Mouse (Mus musculus) thymus, adult 2 months (tissue): Measurements from ENCODE around the gene Dnaaf5. TPM values are rescaled to one million over a fixed set of nuclear protein-coding genes. Genes with fewer than 3 reads are reported as not detected.

ENCODE experiments used
- DNase-seq: peaks from one replicate; pipeline ENCODE4 v3.0.0; 2021
- H3K27ac ChIP-seq: fragments of 200-500 bp; 2 replicates; pipeline ENCODE4 v1.5.1; 2012; ENCODE audit warnings: low read length, control low read depth; ENCODE audit not compliant: control insufficient read depth, insufficient read depth
- H3K27me3 ChIP-seq: fragments of 200-500 bp; 2 replicates; pipeline ENCODE4 v1.6.1; 2012; ENCODE audit warnings: mild to moderate bottlenecking, low read length, moderate library complexity, mixed read lengths; ENCODE audit not compliant: control insufficient read depth, insufficient read depth
- H3K36me3 ChIP-seq: fragments of 200-500 bp; 2 replicates; pipeline ENCODE4 v1.6.1; 2012; ENCODE audit warnings: mild to moderate bottlenecking, low read length, moderate library complexity; ENCODE audit not compliant: control insufficient read depth, insufficient read depth
- H3K4me1 ChIP-seq: fragments of 200-500 bp; replicated peaks from 2 replicates; pipeline ENCODE4 v1.6.1; 2012; ENCODE audit warnings: low read length; ENCODE audit not compliant: control insufficient read depth, insufficient read depth
- H3K4me3 ChIP-seq: fragments of 200-500 bp; 2 replicates; pipeline ENCODE4 v1.5.1; 2012; ENCODE audit warnings: mild to moderate bottlenecking, low read length, control low read depth, moderate library complexity; ENCODE audit not compliant: control insufficient read depth, insufficient read depth
- CTCF ChIP-seq: fragments of 200-500 bp; IDR thresholded peaks from 2 replicates; pipeline ENCODE4 v1.5.1; 2012; ENCODE audit warnings: mild to moderate bottlenecking, control low read depth, low read length, moderate library complexity, borderline replicate concordance; ENCODE audit not compliant: control insufficient read depth, poor library complexity, insufficient read depth; ENCODE audit errors: extremely low read depth
- POLR2A ChIP-seq: fragments of 200-500 bp; IDR thresholded peaks from 2 replicates; pipeline ENCODE4 v1.6.1; 2012; ENCODE audit warnings: mild to moderate bottlenecking, low read length, control low read depth, moderate library complexity; ENCODE audit not compliant: control insufficient read depth, poor library complexity, insufficient read depth; ENCODE audit errors: extremely low read depth
- WGBS: fragments of 180-500 bp; shearing (Covaris S2); methylation state at CpG from one replicate; pipeline ENCODE4 v1.1.7; 2018; 5-methylcytosine and 5-hydroxymethylcytosine counted together
- polyA plus RNA-seq: library from polyadenylated mRNA; depleted of rRNA; stranded (reverse); fragments of >200 nt; gene quantifications from 2 replicates; pipeline ENCODE4 v1.2.3, GENCODE M21; 2012

The Dnaaf5 gene
- polyA plus RNA-seq, 1 experiment: 50.5 TPM

- Histone ChIP-seq H3K4me1 (no peaks in the 10 kb centered on the region), H3K27ac (no peak overlapping the region), H3K4me3 (no peak overlapping the region), H3K36me3 (peaks cover 25% of the 10 kb centered on the region), H3K27me3 (no peaks in the 10 kb centered on the region)
- WGBS: 98% methylated on average over 5 of the region's 5 CpGs
- no peak for DNase-seq
- TF ChIP-seq POLR2A: no peak
- no peak for TF ChIP-seq CTCF
These were observed 39.7 kb downstream of the Dnaaf5 start for GRCm38 (mm10) chr5:139189726-139190125.

GRCm38 (mm10) chr5:139190958-139191357, 40.9 kb downstream of the Dnaaf5 start:
- DNase-seq: no peak
- 85% methylated on average over 5 of the region's 5 CpGs for WGBS

GRCm38 (mm10) chr5:139198779-139199178, 48.8 kb downstream of the Dnaaf5 start:
- no peaks in the 10 kb centered on the region for H3K27me3 ChIP-seq
- no peaks in the 10 kb centered on the region for H3K36me3 ChIP-seq
- DNase-seq: no peak
- peaks cover 28% of the 10 kb centered on the region for H3K4me1 ChIP-seq
- WGBS: 97% methylated on average over 3 of the region's 3 CpGs
- H3K27ac ChIP-seq: no peak overlapping the region
- TF ChIP-seq POLR2A (no peak), CTCF (no peak)
- H3K4me3 ChIP-seq: no peak overlapping the region

More at GRCm38 (mm10) chr5:139190958-139191357, 40.9 kb downstream of the Dnaaf5 start:
- Histone ChIP-seq H3K4me3 (no peak overlapping the region), H3K4me1 (no peaks in the 10 kb centered on the region), H3K27ac (no peak overlapping the region), H3K27me3 (no peaks in the 10 kb centered on the region), H3K36me3 (peaks cover 13% of the 10 kb centered on the region)
- TF ChIP-seq POLR2A: no peak
- TF ChIP-seq CTCF: no peak

GRCm38 (mm10) chr5:139199636-139199994, 49.6 kb downstream of the Dnaaf5 start:
- TF ChIP-seq CTCF (no peak), POLR2A (no peak)
- H3K4me3 ChIP-seq: no peak overlapping the region
- no peaks in the 10 kb centered on the region for H3K36me3 ChIP-seq
- DNase-seq: no peak
- no peaks in the 10 kb centered on the region for H3K27me3 ChIP-seq
- 0 out of 2 replicates have a peak overlapping the region, but pooled peaks have one; percentile 5 for H3K27ac ChIP-seq
- peaks cover 28% of the 10 kb centered on the region for H3K4me1 ChIP-seq
- 50% methylated on average over 2 of the region's 2 CpGs for WGBS

- no peaks in the 10 kb centered on the region for H3K27me3 ChIP-seq
- H3K4me3 ChIP-seq: peak within 1 kb of the TSS; percentile 68
- 0 out of 2 replicates have a peak within 1 kb of the TSS, but pooled peaks have one; percentile 5 for H3K27ac ChIP-seq
- H3K36me3 ChIP-seq: no peaks in the 10 kb centered on the region
- peaks cover 28% of the 10 kb centered on the region for H3K4me1 ChIP-seq
- DNase-seq: peak; percentile 99
- TF ChIP-seq POLR2A: peak; percentile 70; the same call in 1 of the 2 replicates
- peak; percentile 70 for TF ChIP-seq CTCF
- 2% methylated on average over 63 of the region's 64 CpGs for WGBS
These were observed 50.2 kb downstream of the Dnaaf5 start, which contains the start of gene Sun1 for GRCm38 (mm10) chr5:139199995-139200769. Gene Sun1, plus strand, starts transcription at chr5:139200637.

- Histone ChIP-seq H3K4me3 (peak overlapping the region; percentile 68), H3K36me3 (no peaks in the 10 kb centered on the region), H3K4me1 (peaks cover 28% of the 10 kb centered on the region), H3K27me3 (no peaks in the 10 kb centered on the region), H3K27ac (no peak overlapping the region)
- 5% methylated on average over 57 of the region's 57 CpGs for WGBS
- no peak for DNase-seq
- TF ChIP-seq POLR2A (no peak; the same call in 1 of the 2 replicates), CTCF (no peak)
These were observed 50.9 kb downstream of the Dnaaf5 start for GRCm38 (mm10) chr5:139200770-139201569.
